Mouse (Mus musculus) heart, adult 2 months (tissue): ENCODE results near the gene Kcnip1. TPM values are rescaled to one million over a fixed set of nuclear protein-coding genes. Genes with fewer than 3 reads are reported as not detected.

Source experiments
- DNase-seq, 2 experiments: peaks; one replicate each; pipeline ENCODE4 v3.0.0; 2021
- H3K27ac ChIP-seq: fragments of 200-600 bp; 2 replicates; pipeline ENCODE4 v1.8.1; 2022
- H3K27me3 ChIP-seq: fragments of 200-500 bp; 2 replicates; pipeline ENCODE4 v1.6.1; 2012; ENCODE audit warnings: mild to moderate bottlenecking, low read length, inconsistent platforms, mixed read lengths; ENCODE audit not compliant: control insufficient read depth, insufficient read depth
- H3K36me3 ChIP-seq: fragments of 200-500 bp; 2 replicates; pipeline ENCODE4 v1.6.1; 2012; ENCODE audit warnings: low read length, inconsistent platforms; ENCODE audit not compliant: control insufficient read depth, insufficient read depth
- H3K4me1 ChIP-seq: fragments of 200-500 bp; 2 replicates; pipeline ENCODE4 v1.6.1; 2011; ENCODE audit warnings: low read length; ENCODE audit not compliant: control insufficient read depth, insufficient read depth
- H3K4me3 ChIP-seq: fragments of 200-600 bp; 2 replicates; pipeline ENCODE4 v1.8.1; 2022
- H3K79me2 ChIP-seq: fragments of 200-500 bp; replicated peaks from 2 replicates; pipeline ENCODE4 v1.6.1; 2012; ENCODE audit warnings: mild to moderate bottlenecking, inconsistent platforms, low read length, moderate library complexity, mixed read lengths; ENCODE audit not compliant: control insufficient read depth, insufficient read depth
- H3K9ac ChIP-seq: fragments of 200-500 bp; 2 replicates; pipeline ENCODE4 v1.6.1; 2012; ENCODE audit warnings: low read depth, mild to moderate bottlenecking, control low read depth, inconsistent platforms, low read length, mixed read lengths
- CTCF ChIP-seq: fragments of 200-600 bp; IDR thresholded peaks from 2 replicates; pipeline ENCODE4 v1.8.1; 2022; ENCODE audit warnings: antibody characterized with exemption, mild to moderate bottlenecking, moderate library complexity
- EP300 ChIP-seq: fragments of 200-500 bp; IDR thresholded peaks from 2 replicates; pipeline ENCODE4 v1.6.1; 2011; ENCODE audit warnings: low read depth, low read length, control low read depth; ENCODE audit not compliant: insufficient read depth
- POLR2A ChIP-seq: fragments of 200-500 bp; IDR thresholded peaks from 2 replicates; pipeline ENCODE4 v1.6.1; 2011; ENCODE audit warnings: mild to moderate bottlenecking, low read depth, low read length, control low read depth; ENCODE audit not compliant: insufficient read depth
- WGBS: fragments of 180-500 bp; shearing (Covaris S2); methylation state at CpG from one replicate; pipeline ENCODE4 v1.1.7; 2018; 5-methylcytosine and 5-hydroxymethylcytosine counted together
- intact Hi-C: fragments of 180-260 bp; cut with DNase I; formaldehyde crosslinking; loops from one replicate; pipeline ENCODE4 v1.15.1; 2025
- polyA plus RNA-seq: library from polyadenylated mRNA; depleted of rRNA; stranded (reverse); fragments of >200 nt; gene quantifications from 2 replicates; pipeline ENCODE4 v1.2.3, GENCODE M21; 2012
- total RNA-seq, 2 experiments: library from RNA; stranded (reverse); gene quantifications; 2 replicates each; pipeline ENCODE4 v1.2.3; 2021

Gene Kcnip1
- total and polyA plus RNA-seq, 3 experiments, result 0.11 to 0.18 TPM; not detected in 1

DNA sequence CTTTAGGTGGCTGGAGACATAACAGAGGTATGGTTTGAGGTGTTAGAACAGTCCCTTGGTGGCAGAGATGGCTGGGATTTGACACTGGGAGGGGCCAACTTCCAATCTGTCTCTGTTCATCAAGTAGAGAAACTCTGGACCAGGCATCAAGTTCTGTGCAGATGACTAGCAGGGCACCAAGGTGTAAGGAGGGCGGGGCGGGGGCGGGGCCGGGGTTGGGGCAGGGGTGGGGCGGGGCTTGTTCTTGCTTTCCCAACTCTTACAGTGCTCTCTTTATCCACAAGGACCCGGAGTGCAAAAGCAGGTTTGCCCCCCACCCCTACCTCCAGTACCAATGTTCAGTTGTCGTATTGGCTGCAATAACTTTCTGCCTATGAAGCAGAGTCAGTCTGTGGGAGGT is 30.8 kb downstream of the Kcnip1 start:
- WGBS, result 38% methylated on average over 7 of the region's 7 CpGs
- no peaks in the 10 kb centered on the region for H3K79me2 ChIP-seq
- no peaks in the 10 kb centered on the region for H3K27me3 ChIP-seq
- H3K4me1 ChIP-seq, result no peaks in the 10 kb centered on the region
- intact Hi-C loops, result no loop called here
- TF ChIP-seq POLR2A, result no peak
- TF ChIP-seq EP300, result no peak
- no peak for TF ChIP-seq CTCF
- no peak overlapping the region for H3K4me3 ChIP-seq
- no peak for DNase-seq
- H3K27ac ChIP-seq, result no peak overlapping the region
- H3K9ac ChIP-seq, result no peak overlapping the region
- H3K36me3 ChIP-seq, result no peaks in the 10 kb centered on the region

DNA sequence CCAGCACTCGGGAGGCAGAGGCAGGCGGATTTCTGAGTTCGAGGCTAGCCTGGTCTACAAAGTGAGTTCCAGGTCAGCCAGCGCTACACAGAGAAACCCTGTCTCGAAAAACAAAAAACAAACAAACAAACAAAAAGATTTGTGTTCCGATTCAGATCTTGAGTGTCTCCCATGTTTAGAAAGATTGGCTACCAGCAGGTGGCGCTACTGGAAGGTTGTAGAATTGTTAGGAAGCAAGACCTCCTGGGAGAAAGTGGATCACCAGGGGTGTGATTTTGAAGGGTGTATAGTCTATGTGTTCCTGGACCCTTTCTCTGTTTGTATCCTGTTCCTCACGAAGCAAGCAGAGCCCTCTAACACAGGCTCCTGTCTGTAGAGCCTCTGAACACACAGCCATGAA is 34.2 kb downstream of the Kcnip1 start:
- Histone ChIP-seq H3K9ac (no peak overlapping the region), H3K27ac (no peak overlapping the region), H3K36me3 (no peaks in the 10 kb centered on the region), H3K4me3 (no peak overlapping the region), H3K4me1 (no peaks in the 10 kb centered on the region), H3K79me2 (no peaks in the 10 kb centered on the region), H3K27me3 (no peaks in the 10 kb centered on the region)
- intact Hi-C loops, result no loop called here
- TF ChIP-seq POLR2A, result no peak
- TF ChIP-seq EP300, result no peak
- TF ChIP-seq CTCF, result peak; percentile 68
- WGBS, result 70% methylated on average over 8 of the region's 8 CpGs
- DNase-seq, result peak in 1 of 2 experiments; percentile 49

DNA sequence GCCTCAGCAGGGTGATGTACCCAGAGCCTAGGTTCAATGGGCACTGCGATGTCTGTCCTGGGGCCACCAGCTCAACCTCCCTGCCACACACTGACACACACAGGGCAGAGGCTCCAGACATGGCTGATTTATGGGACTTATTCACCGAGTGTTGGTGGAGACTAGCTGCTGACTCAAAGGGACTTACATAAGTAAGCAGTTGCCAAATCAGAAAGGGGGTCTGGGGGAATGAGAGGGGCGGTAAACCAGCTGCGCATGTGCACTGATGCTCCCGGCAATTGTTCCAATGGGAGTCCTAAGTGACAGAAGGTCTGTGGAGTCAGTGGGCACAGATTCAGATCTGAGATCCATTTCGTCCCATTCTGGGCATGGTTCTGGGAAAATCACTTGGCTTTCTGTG is 35.4 kb downstream of the Kcnip1 start:
- TF ChIP-seq POLR2A (no peak), CTCF (no peak), EP300 (no peak)
- WGBS, result 85% methylated on average over 6 of the region's 6 CpGs
- no peak overlapping the region for H3K4me3 ChIP-seq
- no peaks in the 10 kb centered on the region for H3K79me2 ChIP-seq
- H3K27ac ChIP-seq, result no peak overlapping the region
- no peaks in the 10 kb centered on the region for H3K27me3 ChIP-seq
- DNase-seq, result no peak
- no peak overlapping the region for H3K9ac ChIP-seq
- intact Hi-C loops, result no loop called here
- H3K4me1 ChIP-seq, result no peaks in the 10 kb centered on the region
- no peaks in the 10 kb centered on the region for H3K36me3 ChIP-seq

DNA sequence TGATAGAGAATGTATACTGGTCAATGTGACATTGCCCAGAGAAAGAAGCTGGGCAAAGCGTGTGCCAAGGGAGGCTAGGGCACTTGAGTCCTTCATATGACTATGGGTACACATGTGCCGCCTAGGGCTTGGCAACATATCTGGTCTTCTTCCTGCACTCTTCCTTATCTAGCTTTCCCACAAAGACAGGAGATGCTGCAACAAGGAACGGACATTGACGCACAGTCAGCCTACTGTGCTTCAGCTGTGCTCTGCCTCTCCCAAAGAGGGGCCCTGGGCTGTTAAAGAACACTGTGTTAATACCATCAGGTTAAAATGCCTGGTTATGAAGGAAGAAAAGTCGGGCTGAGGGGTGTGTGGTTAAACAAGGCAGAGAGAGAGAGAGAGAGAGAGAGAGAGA is 36.3 kb downstream of the Kcnip1 start:
- Histone ChIP-seq H3K9ac (no peak overlapping the region), H3K4me3 (no peak overlapping the region), H3K27me3 (no peaks in the 10 kb centered on the region), H3K27ac (no peak overlapping the region), H3K4me1 (no peaks in the 10 kb centered on the region), H3K36me3 (no peaks in the 10 kb centered on the region), H3K79me2 (no peaks in the 10 kb centered on the region)
- 54% methylated on average over 5 of the region's 5 CpGs for WGBS
- TF ChIP-seq EP300 (no peak), CTCF (no peak), POLR2A (no peak)
- intact Hi-C loops, result no loop called here
- no peak for DNase-seq

DNA sequence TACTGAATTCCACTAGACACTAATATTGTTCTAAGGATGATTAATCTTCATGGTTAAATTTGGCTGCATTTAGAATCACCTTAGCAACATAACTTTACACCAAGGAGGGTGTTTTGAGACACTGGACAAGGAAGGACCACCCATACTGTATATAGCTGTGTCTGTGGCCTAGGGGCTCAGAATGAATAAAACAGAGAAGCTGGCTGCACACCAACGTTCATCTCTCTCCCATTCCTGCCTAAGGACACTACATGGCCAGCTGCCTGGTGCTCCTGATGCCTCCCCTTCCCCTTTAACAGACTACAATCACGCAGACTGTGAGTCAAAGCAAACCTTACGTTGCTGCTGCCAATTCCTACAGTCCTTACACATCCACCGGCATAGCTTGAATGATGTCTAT is 37.0 kb downstream of the Kcnip1 start:
- no peak overlapping the region for H3K4me3 ChIP-seq
- no peaks in the 10 kb centered on the region for H3K79me2 ChIP-seq
- H3K36me3 ChIP-seq, result no peaks in the 10 kb centered on the region
- no peaks in the 10 kb centered on the region for H3K4me1 ChIP-seq
- intact Hi-C loops, result no loop called here
- H3K27ac ChIP-seq, result no peak overlapping the region
- no peaks in the 10 kb centered on the region for H3K27me3 ChIP-seq
- H3K9ac ChIP-seq, result no peak overlapping the region
- TF ChIP-seq CTCF (no peak), POLR2A (no peak), EP300 (no peak)
- DNase-seq, result no peak
- WGBS, result 70% methylated on average over 4 of the region's 4 CpGs

DNA sequence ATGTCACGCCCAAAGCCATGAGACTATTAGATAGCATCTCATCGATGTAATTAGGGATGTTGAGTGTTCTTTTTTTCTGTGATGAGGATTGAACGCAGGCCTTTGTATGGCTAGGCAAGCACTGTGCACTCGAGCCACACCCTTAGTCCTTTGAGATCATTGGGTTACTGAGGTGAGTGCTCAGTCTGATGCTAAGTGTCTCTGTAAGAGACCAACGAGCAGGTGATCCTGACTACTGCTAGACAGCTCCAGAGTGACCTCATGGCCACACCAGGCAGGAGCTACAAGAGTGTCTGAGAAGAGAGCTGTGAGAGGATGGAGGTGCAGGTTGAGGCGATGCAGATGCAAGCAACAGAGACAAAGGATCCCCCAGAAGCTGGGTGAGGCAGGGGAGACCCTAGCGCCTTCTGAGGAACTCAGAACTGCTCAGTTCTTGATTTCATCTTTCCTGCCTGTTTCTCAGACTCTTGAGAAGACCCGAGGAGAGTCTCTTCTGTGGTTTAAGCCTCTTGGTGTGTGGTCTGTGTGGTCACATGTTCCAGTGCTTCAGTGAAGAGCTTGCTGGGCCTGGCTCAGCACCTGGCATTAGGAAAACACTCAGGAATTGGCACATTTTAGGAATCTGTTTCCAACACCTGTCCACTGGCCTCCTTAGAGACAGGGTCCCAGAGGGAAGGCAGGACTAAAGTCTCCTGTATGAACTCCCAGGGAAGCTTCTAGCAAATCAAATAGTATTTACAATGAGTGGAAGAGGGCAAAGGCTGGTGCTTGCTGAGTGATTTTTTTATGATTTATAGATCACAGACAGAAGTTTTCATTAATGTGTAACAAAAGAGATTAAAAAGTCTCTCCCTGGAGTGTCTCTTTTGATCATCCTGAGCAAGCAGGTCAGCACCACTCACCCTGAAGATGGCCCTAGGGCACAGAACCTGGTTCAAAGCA is 41.0 kb downstream of the Kcnip1 start:
- 76% methylated on average over 8 of the region's 8 CpGs for WGBS
- Histone ChIP-seq H3K4me1 (no peaks in the 10 kb centered on the region), H3K79me2 (no peaks in the 10 kb centered on the region), H3K4me3 (no peak overlapping the region), H3K27ac (no peak overlapping the region), H3K36me3 (no peaks in the 10 kb centered on the region), H3K9ac (no peak overlapping the region), H3K27me3 (no peaks in the 10 kb centered on the region)
- intact Hi-C loops, result no loop called here
- no peak for DNase-seq
- TF ChIP-seq EP300 (no peak), CTCF (no peak), POLR2A (no peak)
